Mouse (Mus musculus): ENCODE measurements around the gene Gpatch2. TPM values are rescaled to one million over a fixed set of nuclear protein-coding genes. Genes with fewer than 3 reads are reported as not detected.

Gpatch2 gene
- polyA plus RNA-seq, 1 experiment from 2014 or later: 21.9 TPM

GRCm38 (mm10) chr1:187322505-187323208 is 107.3 kb downstream of the Gpatch2 start:
- Histone ChIP-seq H3K27me3 (ENCODE audit: control insufficient read depth, insufficient read depth, low read length) (no peaks in the 10 kb centered on the region), H3K4me1 (ENCODE audit: control insufficient read depth, insufficient read depth, low read length) (no peaks in the 10 kb centered on the region), H3K4me3 (replicated peaks; ENCODE audit: low read depth, low read length) (no peak overlapping the region), H3K36me3 (ENCODE audit: control insufficient read depth, insufficient read depth, low read length) (0 out of 2 replicates have a peak, but pooled peaks cover 3% of the 10 kb centered on the region), H3K9me3 (ENCODE audit: control insufficient read depth, low read length) (no peaks in the 10 kb centered on the region), H3K27ac (replicated peaks; ENCODE audit: low read depth, low read length) (no peak overlapping the region), H3K9ac (replicated peaks; ENCODE audit: low read length) (no peak overlapping the region), H3K4me2 (ENCODE audit: low read length) (no peak overlapping the region)
- DNase-seq (no peak), ATAC-seq (ENCODE audit: low FRiP score, low TSS enrichment) (no peak)
- WGBS: 84% methylated on average over 8 of the region's 8 CpGs

GRCm38 (mm10) chr1:187323209-187323589 is 107.9 kb downstream of the Gpatch2 start:
- Histone ChIP-seq H3K4me1 (ENCODE audit: control insufficient read depth, insufficient read depth, low read length) (no peaks in the 10 kb centered on the region), H3K4me3 (replicated peaks; ENCODE audit: low read depth, low read length) (no peak overlapping the region), H3K27me3 (ENCODE audit: control insufficient read depth, insufficient read depth, low read length) (no peaks in the 10 kb centered on the region), H3K4me2 (ENCODE audit: low read length) (no peak overlapping the region), H3K27ac (replicated peaks; ENCODE audit: low read depth, low read length) (no peak overlapping the region), H3K36me3 (ENCODE audit: control insufficient read depth, insufficient read depth, low read length) (0 out of 2 replicates have a peak, but pooled peaks cover 3% of the 10 kb centered on the region), H3K9ac (replicated peaks; ENCODE audit: low read length) (no peak overlapping the region), H3K9me3 (ENCODE audit: control insufficient read depth, low read length) (no peaks in the 10 kb centered on the region)
- WGBS: 100% methylated on average over 1 of the region's 1 CpGs
- no peak for ATAC-seq (ENCODE audit: low FRiP score, low TSS enrichment)
- no peak for DNase-seq

- ATAC-seq (ENCODE audit: low FRiP score, low TSS enrichment) (no peak), DNase-seq (no peak)
- Histone ChIP-seq H3K9ac (replicated peaks; ENCODE audit: low read length) (no peak overlapping the region), H3K36me3 (ENCODE audit: control insufficient read depth, insufficient read depth, low read length) (peaks cover 4% of the 10 kb centered on the region; the same call in 1 of the 2 replicates), H3K4me2 (ENCODE audit: low read length) (no peak overlapping the region), H3K4me3 (replicated peaks; ENCODE audit: low read depth, low read length) (no peak overlapping the region), H3K4me1 (ENCODE audit: control insufficient read depth, insufficient read depth, low read length) (no peaks in the 10 kb centered on the region), H3K27ac (replicated peaks; ENCODE audit: low read depth, low read length) (no peak overlapping the region), H3K9me3 (ENCODE audit: control insufficient read depth, low read length) (no peaks in the 10 kb centered on the region), H3K27me3 (ENCODE audit: control insufficient read depth, insufficient read depth, low read length) (no peaks in the 10 kb centered on the region)
- 62% methylated on average over 2 of the region's 2 CpGs for WGBS
These were observed 127.2 kb downstream of the Gpatch2 start for GRCm38 (mm10) chr1:187342551-187342950.

- H3K27me3 ChIP-seq (ENCODE audit: control insufficient read depth, insufficient read depth, low read length): no peaks in the 10 kb centered on the region
- no peak for DNase-seq
- no peaks in the 10 kb centered on the region for H3K4me1 ChIP-seq (ENCODE audit: control insufficient read depth, insufficient read depth, low read length)
- H3K27ac ChIP-seq (replicated peaks; ENCODE audit: low read depth, low read length): no peak overlapping the region
- no peak overlapping the region for H3K9ac ChIP-seq (replicated peaks; ENCODE audit: low read length)
- no peak overlapping the region for H3K4me3 ChIP-seq (replicated peaks; ENCODE audit: low read depth, low read length)
- peaks cover 9% of the 10 kb centered on the region for H3K36me3 ChIP-seq (ENCODE audit: control insufficient read depth, insufficient read depth, low read length)
- 56% methylated on average over 5 of the region's 5 CpGs for WGBS
- no peaks in the 10 kb centered on the region for H3K9me3 ChIP-seq (ENCODE audit: control insufficient read depth, low read length)
- no peak for ATAC-seq (ENCODE audit: low FRiP score, low TSS enrichment)
- H3K4me2 ChIP-seq (ENCODE audit: low read length): no peak overlapping the region
These were observed 129.8 kb downstream of the Gpatch2 start for GRCm38 (mm10) chr1:187345156-187345555.

GRCm38 (mm10) chr1:187346923-187347322 is 131.6 kb downstream of the Gpatch2 start:
- ATAC-seq (ENCODE audit: low FRiP score, low TSS enrichment) (no peak), DNase-seq (no peak)
- H3K9ac ChIP-seq (replicated peaks; ENCODE audit: low read length): no peak overlapping the region
- no peaks in the 10 kb centered on the region for H3K27me3 ChIP-seq (ENCODE audit: control insufficient read depth, insufficient read depth, low read length)
- H3K36me3 ChIP-seq (ENCODE audit: control insufficient read depth, insufficient read depth, low read length): peaks cover 9% of the 10 kb centered on the region
- no peak overlapping the region for H3K27ac ChIP-seq (replicated peaks; ENCODE audit: low read depth, low read length)
- no peak overlapping the region for H3K4me3 ChIP-seq (replicated peaks; ENCODE audit: low read depth, low read length)
- 86% methylated on average over 11 of the region's 11 CpGs for WGBS
- H3K9me3 ChIP-seq (ENCODE audit: control insufficient read depth, low read length): no peaks in the 10 kb centered on the region
- no peak overlapping the region for H3K4me2 ChIP-seq (ENCODE audit: low read length)
- H3K4me1 ChIP-seq (ENCODE audit: control insufficient read depth, insufficient read depth, low read length): no peaks in the 10 kb centered on the region

GRCm38 (mm10) chr1:187347606-187348005 is 132.3 kb downstream of the Gpatch2 start:
- H3K9ac ChIP-seq (replicated peaks; ENCODE audit: low read length): no peak overlapping the region
- no peaks in the 10 kb centered on the region for H3K27me3 ChIP-seq (ENCODE audit: control insufficient read depth, insufficient read depth, low read length)
- 94% methylated on average over 6 of the region's 6 CpGs for WGBS
- H3K9me3 ChIP-seq (ENCODE audit: control insufficient read depth, low read length): no peaks in the 10 kb centered on the region
- H3K4me1 ChIP-seq (ENCODE audit: control insufficient read depth, insufficient read depth, low read length): no peaks in the 10 kb centered on the region
- H3K4me3 ChIP-seq (replicated peaks; ENCODE audit: low read depth, low read length): no peak overlapping the region
- H3K4me2 ChIP-seq (ENCODE audit: low read length): no peak overlapping the region
- no peak for DNase-seq
- no peak for ATAC-seq (ENCODE audit: low FRiP score, low TSS enrichment)
- no peak overlapping the region for H3K27ac ChIP-seq (replicated peaks; ENCODE audit: low read depth, low read length)
- peaks cover 13% of the 10 kb centered on the region for H3K36me3 ChIP-seq (ENCODE audit: control insufficient read depth, insufficient read depth, low read length)

GRCm38 (mm10) chr1:187348053-187348820 is 132.9 kb downstream of the Gpatch2 start:
- no peak for DNase-seq
- no peaks in the 10 kb centered on the region for H3K9me3 ChIP-seq (ENCODE audit: control insufficient read depth, low read length)
- H3K4me3 ChIP-seq (replicated peaks; ENCODE audit: low read depth, low read length): no peak overlapping the region
- H3K36me3 ChIP-seq (ENCODE audit: control insufficient read depth, insufficient read depth, low read length): peaks cover 13% of the 10 kb centered on the region
- H3K27ac ChIP-seq (replicated peaks; ENCODE audit: low read depth, low read length): no peak overlapping the region
- no peaks in the 10 kb centered on the region for H3K27me3 ChIP-seq (ENCODE audit: control insufficient read depth, insufficient read depth, low read length)
- H3K4me1 ChIP-seq (ENCODE audit: control insufficient read depth, insufficient read depth, low read length): no peaks in the 10 kb centered on the region
- 98% methylated on average over 26 of the region's 26 CpGs for WGBS
- H3K9ac ChIP-seq (replicated peaks; ENCODE audit: low read length): no peak overlapping the region
- no peak overlapping the region for H3K4me2 ChIP-seq (ENCODE audit: low read length)
- ATAC-seq (ENCODE audit: low FRiP score, low TSS enrichment): no peak

- Histone ChIP-seq H3K4me2 (ENCODE audit: low read length) (no peak overlapping the region), H3K9ac (replicated peaks; ENCODE audit: low read length) (no peak overlapping the region), H3K4me1 (ENCODE audit: control insufficient read depth, insufficient read depth, low read length) (no peaks in the 10 kb centered on the region), H3K9me3 (ENCODE audit: control insufficient read depth, low read length) (no peaks in the 10 kb centered on the region), H3K27me3 (ENCODE audit: control insufficient read depth, insufficient read depth, low read length) (no peaks in the 10 kb centered on the region), H3K4me3 (replicated peaks; ENCODE audit: low read depth, low read length) (no peak overlapping the region), H3K36me3 (ENCODE audit: control insufficient read depth, insufficient read depth, low read length) (peaks cover 13% of the 10 kb centered on the region), H3K27ac (replicated peaks; ENCODE audit: low read depth, low read length) (no peak overlapping the region)
- ATAC-seq (ENCODE audit: low FRiP score, low TSS enrichment) (no peak), DNase-seq (no peak)
- 95% methylated on average over 14 of the region's 14 CpGs for WGBS
These were observed 133.6 kb downstream of the Gpatch2 start for GRCm38 (mm10) chr1:187348859-187349258.
